Mouse (Mus musculus): ENCODE measurements around the gene Mical1. TPM values are rescaled to one million over a fixed set of nuclear protein-coding genes. Genes with fewer than 3 reads are reported as not detected.
A peak's percentile ranks its signal among the peaks of the same experiment; 100 is the strongest.
"Not testable (repeated sequence)": the region's sequence is repeated elsewhere in the genome, so short reads cannot be mapped to it uniquely, and the experiment has no call there.

The Mical1 gene
- polyA plus RNA-seq, 1 experiment from 2014 or later, result 50.8 TPM

DNA sequence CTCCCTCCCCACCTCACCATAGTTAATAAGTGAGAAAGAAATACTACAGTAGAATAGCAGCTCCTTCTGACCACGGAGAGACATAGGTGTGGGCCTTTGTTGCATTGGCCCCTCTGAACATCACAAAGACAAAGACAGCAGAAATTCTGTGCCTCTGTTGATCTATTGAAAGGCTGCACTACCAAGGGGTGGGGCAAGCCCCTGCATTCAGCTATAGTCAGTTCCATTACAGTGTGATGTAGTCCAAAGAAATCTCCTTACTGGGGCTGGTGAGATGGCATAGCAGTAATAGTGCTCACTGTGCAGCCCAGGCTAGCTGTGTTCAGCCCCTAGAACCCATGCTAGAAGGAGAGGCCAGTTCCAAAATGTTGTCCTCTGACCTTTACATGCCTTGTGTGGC, 28.9 kb downstream of the Mical1 start:
- Histone ChIP-seq H3K9me3 (no peaks in the 10 kb centered on the region), H3K36me3 (no peaks in the 10 kb centered on the region), H3K27me3 (no peaks in the 10 kb centered on the region), H3K4me1 (no peaks in the 10 kb centered on the region), H3K4me2 (replicated peaks) (no peak overlapping the region), H3K27ac (no peak overlapping the region), H3K9ac (no peak overlapping the region), H3K4me3 (no peak overlapping the region)
- ATAC-seq (ENCODE audit: insufficient number of reproducible peaks, insufficient read depth, low FRiP score, low TSS enrichment), result no peak
- WGBS, result 94% methylated on average over 1 of the region's 1 CpGs

GRCm38 (mm10) chr10:41505446-41505845, 29.3 kb downstream of the Mical1 start:
- not testable (repeated sequence) for H3K36me3 ChIP-seq; H3K4me1 ChIP-seq; H3K4me2 ChIP-seq (replicated peaks); H3K27ac ChIP-seq; H3K9ac ChIP-seq; H3K4me3 ChIP-seq; ATAC-seq (ENCODE audit: insufficient number of reproducible peaks, insufficient read depth, low FRiP score, low TSS enrichment); H3K27me3 ChIP-seq; H3K9me3 ChIP-seq
- WGBS, result 1% methylated on average over 3 of the region's 3 CpGs

- Histone ChIP-seq H3K4me3 (no peak overlapping the region), H3K36me3 (no peaks in the 10 kb centered on the region), H3K9ac (no peak overlapping the region), H3K27me3 (no peaks in the 10 kb centered on the region), H3K9me3 (no peaks in the 10 kb centered on the region), H3K4me2 (replicated peaks) (no peak overlapping the region), H3K4me1 (no peaks in the 10 kb centered on the region), H3K27ac (no peak overlapping the region)
- no peak for ATAC-seq (ENCODE audit: insufficient number of reproducible peaks, insufficient read depth, low FRiP score, low TSS enrichment)
- 28% methylated on average over 2 of the region's 2 CpGs for WGBS
Measured at GRCm38 (mm10) chr10:41509160-41509559, 33.0 kb downstream of the Mical1 start.

DNA sequence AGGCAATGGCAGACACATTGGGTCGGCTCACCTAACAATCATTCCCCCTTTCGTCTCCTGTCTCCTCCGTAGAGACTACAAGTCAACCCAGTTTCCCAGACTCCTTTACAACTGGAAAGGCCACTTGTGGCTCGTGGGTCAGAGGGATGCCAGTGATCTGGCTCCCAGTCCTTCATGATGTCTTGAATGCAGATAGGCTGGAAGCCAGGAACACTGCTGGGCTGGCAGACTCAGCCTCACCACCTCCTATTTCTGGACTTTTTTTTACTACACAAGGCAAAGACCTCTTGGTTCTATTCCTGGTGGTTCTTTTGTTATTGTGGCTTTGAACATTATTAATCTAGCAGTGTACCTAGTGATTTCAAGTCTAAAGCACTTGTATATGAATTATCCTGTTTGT, 38.2 kb downstream of the Mical1 start:
- Histone ChIP-seq H3K27me3 (no peaks in the 10 kb centered on the region), H3K4me3 (no peak overlapping the region), H3K36me3 (no peaks in the 10 kb centered on the region), H3K27ac (no peak overlapping the region), H3K4me1 (no peaks in the 10 kb centered on the region), H3K9me3 (no peaks in the 10 kb centered on the region), H3K9ac (no peak overlapping the region), H3K4me2 (replicated peaks) (no peak overlapping the region)
- no peak for ATAC-seq (ENCODE audit: insufficient number of reproducible peaks, insufficient read depth, low FRiP score, low TSS enrichment)
- 73% methylated on average over 4 of the region's 4 CpGs for WGBS

GRCm38 (mm10) chr10:41514921-41515320, 38.8 kb downstream of the Mical1 start:
- no peak for ATAC-seq (ENCODE audit: insufficient number of reproducible peaks, insufficient read depth, low FRiP score, low TSS enrichment)
- Histone ChIP-seq H3K4me3 (no peak overlapping the region), H3K27me3 (no peaks in the 10 kb centered on the region), H3K27ac (no peak overlapping the region), H3K4me1 (no peaks in the 10 kb centered on the region), H3K9ac (no peak overlapping the region), H3K36me3 (no peaks in the 10 kb centered on the region), H3K9me3 (no peaks in the 10 kb centered on the region), H3K4me2 (replicated peaks) (no peak overlapping the region)

- Histone ChIP-seq H3K4me1 (peaks cover 19% of the 10 kb centered on the region), H3K4me3 (peak overlapping the region; percentile 96), H3K4me2 (replicated peaks) (peak overlapping the region; percentile 83), H3K36me3 (no peaks in the 10 kb centered on the region), H3K9me3 (no peaks in the 10 kb centered on the region), H3K27me3 (no peaks in the 10 kb centered on the region), H3K27ac (peak overlapping the region; percentile 96), H3K9ac (peak overlapping the region; percentile 93)
- under 1% methylated on average over 23 of the region's 23 CpGs for WGBS
- peak; percentile 79 for ATAC-seq (ENCODE audit: insufficient number of reproducible peaks, insufficient read depth, low FRiP score, low TSS enrichment)
Measured at GRCm38 (mm10) chr10:41518508-41518980, 42.4 kb downstream of the Mical1 start.

DNA sequence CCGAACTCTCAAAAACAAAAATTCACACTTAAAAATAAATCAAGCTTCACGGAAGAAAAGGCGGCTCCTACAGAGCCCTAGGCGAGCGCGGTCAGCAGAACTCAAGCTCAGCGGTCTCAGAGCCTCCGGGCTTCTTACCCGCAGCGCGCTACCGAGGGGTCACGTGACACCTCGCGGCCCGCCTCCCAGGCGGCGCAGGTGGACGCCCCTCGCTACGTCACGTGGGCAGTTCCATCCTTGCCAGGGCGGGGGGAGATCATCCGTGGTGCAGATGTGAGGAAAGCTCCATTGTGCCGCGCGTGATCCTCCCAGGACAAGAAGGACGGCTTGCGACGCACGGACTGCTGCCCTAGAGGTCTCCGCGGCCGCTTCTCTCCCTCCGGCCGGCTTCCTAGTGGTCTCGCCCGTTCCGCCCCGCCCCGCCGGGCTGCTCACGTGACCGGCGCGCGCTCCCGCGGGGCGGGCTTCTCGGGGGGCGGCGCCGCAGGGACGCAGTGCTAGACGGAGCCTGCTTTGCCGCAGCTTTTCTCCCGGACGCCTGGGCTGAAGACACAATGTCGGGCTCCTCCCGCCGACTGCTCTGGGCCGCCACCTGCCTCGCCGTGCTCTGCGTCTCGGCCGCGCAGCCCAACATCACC, 43.0 kb downstream of the Mical1 start, which contains the start of gene Cd164:
Gene Cd164, plus strand, starts transcription at position 434 of the 638 bp plus-strand sequence.
- Histone ChIP-seq H3K27me3 (no peaks in the 10 kb centered on the region), H3K9ac (peak within 1 kb of the TSS; percentile 93), H3K4me3 (peak within 1 kb of the TSS; percentile 96), H3K27ac (peak within 1 kb of the TSS; percentile 96), H3K4me1 (peaks cover 19% of the 10 kb centered on the region), H3K4me2 (replicated peaks) (peak within 1 kb of the TSS; percentile 83), H3K9me3 (no peaks in the 10 kb centered on the region), H3K36me3 (0 out of 2 replicates have a peak, but pooled peaks cover 5% of the 10 kb centered on the region)
- peak; percentile 92 for ATAC-seq (ENCODE audit: insufficient number of reproducible peaks, insufficient read depth, low FRiP score, low TSS enrichment)
- under 1% methylated on average over 69 of the region's 69 CpGs for WGBS

DNA sequence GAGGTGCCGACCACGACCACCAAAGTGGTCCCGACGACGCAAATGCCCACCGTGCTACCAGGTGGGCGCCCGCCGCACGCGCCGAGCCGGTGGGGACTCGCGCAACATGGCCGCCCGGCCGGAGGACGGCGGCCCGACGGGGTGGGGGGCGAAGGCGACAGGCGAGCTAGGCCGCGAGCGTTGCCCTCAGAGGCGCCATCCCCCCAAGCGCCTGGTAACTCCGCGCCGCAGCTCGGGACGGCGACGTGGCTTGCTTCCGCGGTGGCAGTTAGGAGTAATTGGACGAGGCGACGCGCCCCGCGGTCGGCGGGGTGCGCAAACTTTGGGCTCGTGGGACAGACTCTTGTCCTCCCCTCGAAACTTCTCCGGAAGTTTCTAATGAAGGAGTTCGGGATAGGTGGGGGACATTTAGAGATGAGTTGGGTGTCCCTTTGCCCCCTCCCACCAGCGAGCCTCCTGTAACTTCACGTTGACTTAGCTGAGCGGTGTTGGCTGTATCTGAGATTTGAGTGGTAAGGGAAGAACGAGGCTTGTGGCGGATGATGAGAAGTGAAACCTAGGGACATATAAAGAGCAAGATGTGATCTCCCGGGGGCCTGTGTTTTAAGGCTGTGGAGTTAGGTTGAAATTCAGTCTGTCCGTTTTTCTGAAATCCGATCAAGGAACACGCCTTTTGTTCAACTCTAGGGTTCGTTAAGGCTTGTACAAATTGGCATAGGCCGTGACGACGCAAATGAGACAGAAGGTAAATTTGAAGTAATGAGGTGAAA, 43.7 kb downstream of the Mical1 start:
- Histone ChIP-seq H3K9ac (peak overlapping the region; percentile 93), H3K9me3 (no peaks in the 10 kb centered on the region)

GRCm38 (mm10) chr10:41520410-41520673, 44.2 kb downstream of the Mical1 start:
- Histone ChIP-seq H3K27ac (no peak overlapping the region), H3K36me3 (peaks cover 14% of the 10 kb centered on the region), H3K4me2 (replicated peaks) (peak overlapping the region; percentile 83), H3K4me1 (peaks cover 19% of the 10 kb centered on the region), H3K9ac (peak overlapping the region; percentile 93), H3K9me3 (no peaks in the 10 kb centered on the region), H3K4me3 (peak overlapping the region; percentile 96), H3K27me3 (no peaks in the 10 kb centered on the region)
- 6% methylated on average over 5 of the region's 5 CpGs for WGBS
- ATAC-seq (ENCODE audit: insufficient number of reproducible peaks, insufficient read depth, low FRiP score, low TSS enrichment), result no peak

More for the DNA sequence above, 43.7 kb downstream of the Mical1 start:
- Histone ChIP-seq H3K4me2 (replicated peaks) (peak overlapping the region; percentile 83), H3K4me3 (peak overlapping the region; percentile 96), H3K27me3 (no peaks in the 10 kb centered on the region), H3K27ac (peak overlapping the region; percentile 96), H3K4me1 (peaks cover 19% of the 10 kb centered on the region), H3K36me3 (peaks cover 11% of the 10 kb centered on the region; the same call in 1 of the 2 replicates)
- WGBS, result under 1% methylated on average over 65 of the region's 65 CpGs
- no peak; the same call in 1 of the 2 replicates for ATAC-seq (ENCODE audit: insufficient number of reproducible peaks, insufficient read depth, low FRiP score, low TSS enrichment)

GRCm38 (mm10) chr10:41523386-41523785, 47.3 kb downstream of the Mical1 start:
- Histone ChIP-seq H3K27ac (no peak overlapping the region), H3K9me3 (no peaks in the 10 kb centered on the region), H3K36me3 (peaks cover 32% of the 10 kb centered on the region), H3K4me2 (replicated peaks) (no peak overlapping the region), H3K27me3 (no peaks in the 10 kb centered on the region), H3K9ac (no peak overlapping the region), H3K4me1 (peaks cover 19% of the 10 kb centered on the region), H3K4me3 (no peak overlapping the region)
- ATAC-seq (ENCODE audit: insufficient number of reproducible peaks, insufficient read depth, low FRiP score, low TSS enrichment), result no peak
- WGBS, result 76% methylated on average over 3 of the region's 3 CpGs

DNA sequence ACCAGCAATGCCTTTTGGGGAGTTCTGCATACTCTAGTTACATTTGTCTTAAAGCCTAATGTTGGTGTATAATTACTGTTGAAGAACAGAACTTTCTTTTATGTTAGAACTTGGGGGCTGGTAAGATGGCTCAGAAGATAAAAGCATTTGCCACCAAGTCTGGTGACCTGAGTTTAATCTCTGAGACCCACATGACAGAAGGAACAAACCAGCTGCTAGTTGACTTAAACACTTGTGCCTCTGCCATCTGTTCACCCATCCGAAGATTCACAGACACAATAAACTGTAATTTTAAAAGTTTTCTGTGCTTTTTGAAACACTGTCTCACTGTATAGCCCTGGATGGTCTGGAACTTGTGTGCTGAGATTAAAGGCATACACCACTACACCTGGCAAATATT, 49.6 kb downstream of the Mical1 start:
- Histone ChIP-seq H3K4me3 (no peak overlapping the region), H3K9ac (no peak overlapping the region), H3K9me3 (no peaks in the 10 kb centered on the region), H3K36me3 (peaks cover 50% of the 10 kb centered on the region), H3K27ac (no peak overlapping the region), H3K4me2 (replicated peaks) (no peak overlapping the region), H3K27me3 (no peaks in the 10 kb centered on the region), H3K4me1 (peaks cover 19% of the 10 kb centered on the region)
- ATAC-seq (ENCODE audit: insufficient number of reproducible peaks, insufficient read depth, low FRiP score, low TSS enrichment), result no peak
- 80% methylated on average over 1 of the region's 1 CpGs for WGBS

DNA sequence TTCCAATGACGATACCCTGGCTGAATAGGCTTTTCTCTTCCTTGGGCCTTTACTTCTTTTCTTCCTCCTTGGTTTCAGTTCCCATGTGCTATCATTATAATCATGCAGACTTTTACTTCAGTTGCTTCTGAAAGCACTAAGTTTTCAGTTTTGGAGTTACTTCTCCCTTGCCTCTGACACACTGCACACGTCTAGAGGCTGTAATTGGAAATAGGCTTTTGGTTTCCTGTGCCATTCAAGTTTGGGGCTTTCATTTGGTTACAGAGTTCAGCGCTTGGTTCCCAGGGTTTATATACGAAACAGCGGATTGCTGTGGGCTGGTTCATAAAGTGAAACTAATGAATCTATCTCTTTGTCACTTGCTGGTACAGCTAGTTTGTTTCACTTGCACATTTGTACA, 53.9 kb downstream of the Mical1 start:
- H3K4me1 ChIP-seq, result no peaks in the 10 kb centered on the region

More for the DNA sequence above, 53.9 kb downstream of the Mical1 start:
- H3K27me3 ChIP-seq, result no peaks in the 10 kb centered on the region
- no peak overlapping the region for H3K9ac ChIP-seq
- H3K36me3 ChIP-seq, result peaks cover 69% of the 10 kb centered on the region
- 86% methylated on average over 5 of the region's 5 CpGs for WGBS
- no peak overlapping the region for H3K4me2 ChIP-seq (replicated peaks)
- H3K27ac ChIP-seq, result no peak overlapping the region
- H3K4me3 ChIP-seq, result no peak overlapping the region
- ATAC-seq (ENCODE audit: insufficient number of reproducible peaks, insufficient read depth, low FRiP score, low TSS enrichment), result no peak
- H3K9me3 ChIP-seq, result no peaks in the 10 kb centered on the region
